Mouse (Mus musculus) gastrocnemius, postnatal 36 days (tissue): ENCODE measurements around the gene Ddrgk1. TPM values are rescaled to one million over a fixed set of nuclear protein-coding genes. Genes with fewer than 3 reads are reported as not detected.

Experiments
- DNase-seq, 2 experiments: peaks; one replicate each; pipeline ENCODE4 v3.0.0; 2022
- intact Hi-C: fragments of 180-260 bp; cut with DNase I; formaldehyde crosslinking; loops from one replicate; pipeline ENCODE4 v1.15.1; 2025
- total RNA-seq, 2 experiments: library from RNA; stranded (reverse); gene quantifications; 2 replicates each; pipeline ENCODE4 v1.2.3; 2021

Ddrgk1 gene
- total RNA-seq, 2 experiments from 2014 or later = 82.3 to 96.2 TPM

DNA sequence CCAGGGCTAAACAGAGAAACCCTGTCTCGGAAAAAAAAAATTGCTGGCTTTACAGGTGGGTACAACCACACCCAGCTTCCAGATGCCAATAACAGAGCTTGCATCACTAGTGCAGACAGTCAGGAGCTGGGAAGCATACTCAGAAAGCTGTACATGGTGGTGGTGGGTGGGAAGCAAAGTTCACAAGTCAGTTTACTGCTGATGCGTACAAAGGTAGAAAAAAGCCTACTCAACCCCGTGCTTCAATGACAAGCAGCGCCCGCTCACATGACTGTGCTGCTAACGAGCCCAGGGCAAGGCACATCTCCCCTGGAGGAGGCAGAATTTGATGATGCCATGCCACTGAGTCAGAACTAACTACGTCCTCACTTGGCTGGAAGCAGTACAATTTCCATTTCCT is 45.5 kb downstream of the Ddrgk1 start:
- intact Hi-C loops = no loop called here
- DNase-seq = no peak

DNA sequence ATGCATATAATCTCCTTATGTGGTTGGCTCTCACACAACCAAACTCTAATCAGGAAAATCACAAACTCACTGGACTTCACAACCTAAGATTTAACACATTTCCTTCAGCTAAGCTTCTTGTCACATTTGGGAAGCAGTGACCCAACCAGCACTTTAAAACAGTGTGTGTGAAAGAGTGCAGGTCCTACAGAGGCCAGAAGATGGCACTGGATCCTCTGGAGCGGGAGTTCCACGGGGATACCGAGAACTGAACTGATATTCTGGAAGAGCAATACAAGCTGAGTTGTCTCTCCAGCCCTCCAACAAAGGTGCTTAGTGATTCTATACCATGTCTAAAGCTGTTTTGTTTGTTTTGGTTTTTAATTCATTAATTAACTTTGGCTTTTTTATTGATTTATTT is 51.4 kb downstream of the Ddrgk1 start:
- intact Hi-C loops = loop anchor here (5.0 kb wide), 1 partner anchor 154 kb away; no protein-coding TSS in a partner anchor
- no peak for DNase-seq

Other genes starting within 250 kb of the Ddrgk1 start
- 10 to 100 TPM; 14.9 to 18.7 TPM for gene Vps16, start 240.3 kb downstream of the Ddrgk1 start, total RNA-seq
- gene Pced1a, start 240.0 kb downstream of the Ddrgk1 start, total RNA-seq = 1 to 10 TPM; 2.8 to 4.0 TPM
- 10 to 100 TPM; 15.5 to 20.6 TPM for gene Ptpra, start 214.4 kb downstream of the Ddrgk1 start, total RNA-seq
- 10 to 100 TPM; 38.6 to 47.7 TPM for gene Mrps26, start 100.9 kb downstream of the Ddrgk1 start, total RNA-seq
- gene Oxt, start 88.5 kb downstream of the Ddrgk1 start, total RNA-seq = not detected
- not detected for gene Avp, start 82.1 kb downstream of the Ddrgk1 start, total RNA-seq
- 1 to 10 TPM; 4.9 to 5.2 TPM for gene Fastkd5, start 34.6 kb downstream of the Ddrgk1 start, total RNA-seq
- 1 to 10 TPM; 3.4 to 5.3 TPM for gene Ubox5, start 34.6 kb downstream of the Ddrgk1 start, total RNA-seq
- gene Lzts3, start 21.9 kb downstream of the Ddrgk1 start, total RNA-seq = 1 to 10 TPM; 1.9 to 2.4 TPM
- 10 to 100 TPM; 10.8 to 13.2 TPM for gene Itpa, start 3.0 kb upstream of the Ddrgk1 start, total RNA-seq
- gene Slc4a11, start 32.9 kb upstream of the Ddrgk1 start, total RNA-seq = under 1 TPM in 1 of 2 experiments, not detected in 1; 0.12 TPM
- 1 to 10 TPM; 3.9 to 5.7 TPM for gene 4930402H24Rik, start 241.7 kb upstream of the Ddrgk1 start, total RNA-seq
- gene Atrn, start 241.8 kb upstream of the Ddrgk1 start, total RNA-seq = 10 to 100 TPM; 13.3 TPM